Mouse (Mus musculus) lung, embryonic 16.5 days (tissue): ENCODE results near the gene Aunip. TPM values are rescaled to one million over a fixed set of nuclear protein-coding genes. Genes with fewer than 3 reads are reported as not detected.
"Not testable (repeated sequence)": the region's sequence is repeated elsewhere in the genome, so short reads cannot be mapped to it uniquely, and the experiment has no call there.

ENCODE experiments used
- ATAC-seq: fragments of 200-750 bp; cut with Nextera tagmentation; 2 replicates; pipeline ENCODE4 v1.8.0; 2017; ENCODE audit warnings: low read depth, mild to moderate bottlenecking, moderate library complexity
- H3K27ac ChIP-seq: fragments of 300-500 bp; sonication (generic); 2 replicates; pipeline ENCODE4 v1.5.1; 2014; ENCODE audit warnings: mild to moderate bottlenecking, control low read depth, low read length
- H3K27me3 ChIP-seq: fragments of 300-500 bp; sonication (generic); 2 replicates; pipeline ENCODE4 v1.6.1; 2014; ENCODE audit warnings: low read depth, low read length, mixed read lengths; ENCODE audit not compliant: control insufficient read depth, insufficient read depth
- H3K36me3 ChIP-seq: fragments of 300-500 bp; sonication (generic); 2 replicates; pipeline ENCODE4 v1.6.1; 2014; ENCODE audit warnings: low read length; ENCODE audit not compliant: control insufficient read depth, insufficient read depth
- H3K4me1 ChIP-seq: fragments of 300-500 bp; sonication (generic); replicated peaks from 2 replicates; pipeline ENCODE4 v1.6.1; 2014; ENCODE audit warnings: low read length, mixed read lengths; ENCODE audit not compliant: control insufficient read depth, insufficient read depth
- H3K4me2 ChIP-seq: fragments of 300-500 bp; sonication (generic); 2 replicates; pipeline ENCODE4 v1.6.1; 2014; ENCODE audit warnings: low read depth, low read length, control low read depth
- H3K4me3 ChIP-seq: fragments of 300-500 bp; sonication (generic); 2 replicates; pipeline ENCODE4 v1.5.1; 2014; ENCODE audit warnings: mild to moderate bottlenecking, low read length, control low read depth
- H3K9ac ChIP-seq: fragments of 300-500 bp; sonication (generic); 2 replicates; pipeline ENCODE4 v1.6.1; 2014; ENCODE audit warnings: low read length, control low read depth
- H3K9me3 ChIP-seq: fragments of 300-500 bp; sonication (generic); 2 replicates; pipeline ENCODE4 v1.6.1; 2016; ENCODE audit warnings: low read length; ENCODE audit not compliant: control insufficient read depth
- WGBS: fragments of 180-500 bp; shearing (Covaris S2); extraction: QIAGEN DNeasy Blood & Tissue Kit; methylation state at CpG from one replicate; pipeline ENCODE4 v1.1.7; 2014; 5-methylcytosine and 5-hydroxymethylcytosine counted together
- polyA plus RNA-seq: library from polyadenylated mRNA; unstranded; fragments of >200 nt; fragmentation: Nextera tagmentation; extraction: Ambion mirVana; gene quantifications from 2 replicates; pipeline ENCODE4 v1.2.1, GENCODE M21; 2015

Gene Aunip
- polyA plus RNA-seq, 1 experiment from 2014 or later: 14.5 TPM

- WGBS: 70% methylated on average over 8 of the region's 8 CpGs
- Histone ChIP-seq H3K4me2 (no peak overlapping the region), H3K27me3 (no peaks in the 10 kb centered on the region; the same call in 1 of the 2 replicates), H3K4me1 (0 out of 2 replicates have a peak, but pooled peaks cover 2% of the 10 kb centered on the region), H3K9ac (no peak overlapping the region), H3K9me3 (no peaks in the 10 kb centered on the region), H3K4me3 (no peak overlapping the region), H3K27ac (no peak overlapping the region), H3K36me3 (no peaks in the 10 kb centered on the region)
- no peak for ATAC-seq
Measured at GRCm38 (mm10) chr4:134482442-134482841, 28.4 kb upstream of the Aunip start.

GRCm38 (mm10) chr4:134483078-134483688 is 27.6 kb upstream of the Aunip start:
- Histone ChIP-seq H3K9me3 (no peaks in the 10 kb centered on the region), H3K4me1 (peaks cover 3% of the 10 kb centered on the region; the same call in 1 of the 2 replicates), H3K27ac (no peak overlapping the region), H3K4me2 (no peak overlapping the region), H3K9ac (no peak overlapping the region), H3K27me3 (no peaks in the 10 kb centered on the region; the same call in 1 of the 2 replicates), H3K4me3 (no peak overlapping the region), H3K36me3 (no peaks in the 10 kb centered on the region)
- WGBS: 61% methylated on average over 6 of the region's 6 CpGs
- ATAC-seq: no peak

DNA sequence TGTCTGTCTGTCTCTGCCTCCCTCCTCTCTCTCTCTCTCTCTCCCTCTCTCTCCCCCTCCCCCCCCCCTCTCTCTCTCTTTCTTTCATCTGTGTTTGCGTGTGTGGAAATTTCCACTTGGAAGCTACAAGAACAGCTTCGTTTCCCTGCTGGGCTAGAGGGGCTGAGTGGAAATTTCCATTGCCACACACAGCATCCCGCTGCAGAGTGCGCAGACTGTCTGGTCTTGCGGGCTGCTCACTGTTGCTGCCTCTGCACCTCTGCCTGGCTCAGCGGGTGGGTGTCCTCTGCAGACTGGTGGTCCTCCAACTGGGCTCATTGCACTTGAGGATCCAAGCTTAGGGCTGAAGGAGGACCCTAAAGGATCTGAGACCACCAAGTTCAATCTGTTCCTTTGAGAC is 27.1 kb upstream of the Aunip start:
- 44% methylated on average over 6 of the region's 6 CpGs for WGBS
- ATAC-seq: no peak
- no peaks in the 10 kb centered on the region for H3K9me3 ChIP-seq
- H3K36me3 ChIP-seq: no peaks in the 10 kb centered on the region
- H3K4me1 ChIP-seq: peaks cover 3% of the 10 kb centered on the region; the same call in 1 of the 2 replicates
- no peaks in the 10 kb centered on the region; the same call in 1 of the 2 replicates for H3K27me3 ChIP-seq
- no peak overlapping the region for H3K27ac ChIP-seq
- H3K4me3 ChIP-seq: no peak overlapping the region
- no peak overlapping the region for H3K4me2 ChIP-seq
- H3K9ac ChIP-seq: no peak overlapping the region

- no peak overlapping the region for H3K4me2 ChIP-seq
- no peaks in the 10 kb centered on the region for H3K36me3 ChIP-seq
- no peaks in the 10 kb centered on the region for H3K9me3 ChIP-seq
- no peak overlapping the region for H3K4me3 ChIP-seq
- no peak overlapping the region for H3K9ac ChIP-seq
- 76% methylated on average over 10 of the region's 10 CpGs for WGBS
- no peak for ATAC-seq
- no peaks in the 10 kb centered on the region; the same call in 1 of the 2 replicates for H3K27me3 ChIP-seq
- H3K4me1 ChIP-seq: peaks cover 3% of the 10 kb centered on the region; the same call in 1 of the 2 replicates
- no peak overlapping the region for H3K27ac ChIP-seq
Measured at GRCm38 (mm10) chr4:134484231-134484630, 26.6 kb upstream of the Aunip start.

DNA sequence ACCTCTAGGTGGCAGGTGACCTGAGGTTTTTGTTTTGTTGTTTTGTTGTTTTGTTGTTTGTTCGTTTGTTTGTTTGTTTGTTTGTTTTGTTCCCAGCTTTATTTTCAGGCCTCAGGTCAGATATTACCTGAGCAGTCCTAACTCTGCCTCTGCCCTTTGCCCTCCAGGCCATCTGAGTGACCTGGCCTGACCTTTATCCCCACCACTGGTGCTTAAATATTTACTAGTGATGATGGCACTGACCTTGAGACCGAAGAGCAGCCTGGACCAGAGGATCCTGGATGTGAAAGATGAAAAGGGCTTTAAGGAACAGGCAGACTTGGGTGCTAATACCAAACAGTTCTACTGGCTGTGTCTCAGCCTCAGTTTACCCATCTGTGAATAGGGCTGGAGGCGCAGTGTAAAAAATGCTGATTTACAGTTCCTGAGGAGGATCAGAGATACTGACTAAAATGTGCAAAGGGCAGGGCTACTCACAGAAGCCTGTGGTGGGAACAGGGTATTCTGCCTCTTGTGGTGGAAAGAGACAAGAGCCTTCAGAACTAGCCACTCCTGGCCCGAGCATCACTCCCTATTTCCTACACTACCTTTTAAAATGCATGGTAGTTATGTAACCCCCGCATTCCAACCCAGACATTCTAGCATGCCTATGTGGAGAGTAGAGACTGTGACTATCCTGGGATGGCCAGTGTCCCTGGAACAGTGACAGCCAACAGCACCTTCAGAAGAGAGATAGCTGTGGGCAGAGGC is 25.5 kb upstream of the Aunip start:
- Histone ChIP-seq H3K9me3 (no peaks in the 10 kb centered on the region), H3K4me1 (peaks cover 3% of the 10 kb centered on the region; the same call in 1 of the 2 replicates), H3K36me3 (no peaks in the 10 kb centered on the region), H3K4me3 (no peak overlapping the region), H3K27ac (no peak overlapping the region), H3K9ac (no peak overlapping the region), H3K4me2 (no peak overlapping the region), H3K27me3 (no peaks in the 10 kb centered on the region; the same call in 1 of the 2 replicates)
- no peak for ATAC-seq
- 76% methylated on average over 5 of the region's 5 CpGs for WGBS

DNA sequence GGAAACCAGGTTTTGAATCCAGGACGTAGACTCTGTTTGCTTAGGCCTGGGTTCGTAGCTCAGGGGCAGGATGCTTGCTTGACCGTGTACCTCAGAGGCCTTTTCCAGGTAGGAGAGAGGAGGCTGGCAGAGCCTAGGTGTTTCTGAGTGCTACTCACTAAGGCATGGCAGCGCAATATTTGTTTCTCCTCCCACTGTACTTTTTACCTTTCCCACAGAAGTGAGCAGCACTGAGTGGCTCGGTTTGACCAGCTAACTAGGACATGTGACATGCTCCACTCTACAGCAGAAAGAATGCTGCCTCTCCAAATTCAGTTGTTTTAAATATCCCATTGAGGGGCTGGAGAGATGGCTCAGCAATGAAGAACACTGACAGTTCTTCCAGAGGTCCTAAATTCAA is 22.6 kb upstream of the Aunip start:
- H3K4me2 ChIP-seq: no peak overlapping the region
- peak; percentile 72 for ATAC-seq

DNA sequence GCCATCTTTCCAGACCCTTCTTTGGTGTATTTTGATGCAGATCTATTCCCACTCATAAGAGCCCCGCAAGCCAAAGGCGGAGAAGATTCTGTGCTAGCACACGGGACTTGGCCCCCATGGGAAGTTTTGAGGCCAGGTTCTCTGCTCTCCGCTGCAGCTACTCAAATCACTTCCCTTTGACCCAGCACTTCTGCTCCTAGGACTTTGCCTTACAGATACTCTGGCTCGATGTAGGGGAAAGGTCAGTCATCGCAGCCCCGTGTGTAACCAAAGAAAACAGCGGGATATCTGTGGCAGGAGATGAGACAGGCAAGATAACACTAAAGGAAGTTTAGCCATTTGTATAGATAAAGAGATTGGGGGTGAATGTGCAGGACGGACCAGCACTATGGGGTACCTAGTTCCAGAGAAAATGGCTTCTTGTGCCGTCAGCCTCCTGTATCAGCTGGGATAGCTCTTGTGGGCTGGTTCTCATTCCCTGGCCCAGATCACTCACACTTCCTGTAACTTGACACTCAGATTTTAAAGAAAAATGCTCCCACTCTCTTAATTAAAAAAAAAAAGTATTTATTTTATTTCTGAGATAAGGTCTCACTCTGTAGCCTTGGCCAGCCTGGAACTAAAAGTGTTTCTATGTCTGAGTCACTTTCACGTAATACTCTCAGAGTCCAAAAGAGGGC is 20.7 kb upstream of the Aunip start:
- no peak overlapping the region for H3K27ac ChIP-seq
- H3K27me3 ChIP-seq: no peaks in the 10 kb centered on the region
- H3K9ac ChIP-seq: no peak overlapping the region
- peaks cover 9% of the 10 kb centered on the region for H3K4me1 ChIP-seq
- no peak overlapping the region for H3K4me3 ChIP-seq
- no peak overlapping the region for H3K4me2 ChIP-seq
- H3K9me3 ChIP-seq: no peaks in the 10 kb centered on the region
- no peaks in the 10 kb centered on the region for H3K36me3 ChIP-seq
- 64% methylated on average over 11 of the region's 11 CpGs for WGBS
- ATAC-seq: no peak

More for the DNA sequence above, 22.6 kb upstream of the Aunip start:
- H3K9me3 ChIP-seq: no peaks in the 10 kb centered on the region
- H3K27me3 ChIP-seq: no peaks in the 10 kb centered on the region
- peaks cover 3% of the 10 kb centered on the region; the same call in 1 of the 2 replicates for H3K4me1 ChIP-seq
- H3K4me3 ChIP-seq: no peak overlapping the region
- no peak overlapping the region for H3K9ac ChIP-seq
- H3K36me3 ChIP-seq: no peaks in the 10 kb centered on the region
- 61% methylated on average over 5 of the region's 5 CpGs for WGBS
- H3K27ac ChIP-seq: no peak overlapping the region

DNA sequence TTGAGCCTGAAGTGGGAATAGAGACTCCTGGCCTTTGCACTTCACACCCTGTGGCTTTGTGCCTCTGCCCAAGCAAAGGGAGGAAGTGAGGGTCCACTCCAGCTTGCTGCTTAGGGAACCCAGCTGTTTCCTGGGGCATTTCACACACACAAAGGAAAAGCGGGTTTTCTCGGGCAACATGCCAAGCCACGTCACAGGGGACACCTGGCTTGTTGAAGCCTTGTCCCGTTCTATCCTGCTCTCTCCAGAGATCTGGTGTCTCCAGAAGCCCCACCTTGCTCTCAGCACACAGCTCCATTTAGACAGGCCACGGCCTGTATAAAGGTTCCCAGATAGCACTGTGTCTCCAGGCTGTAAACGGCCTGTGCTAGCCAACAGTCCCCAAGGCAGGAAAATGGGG is 19.1 kb upstream of the Aunip start:
- Histone ChIP-seq H3K9me3 (no peaks in the 10 kb centered on the region), H3K36me3 (no peaks in the 10 kb centered on the region), H3K4me1 (peaks cover 18% of the 10 kb centered on the region), H3K27ac (no peak overlapping the region), H3K4me2 (no peak overlapping the region), H3K27me3 (no peaks in the 10 kb centered on the region), H3K4me3 (no peak overlapping the region), H3K9ac (no peak overlapping the region)
- no peak for ATAC-seq
- whole genome bisulfite sequencing: 39% methylated on average over 6 of the region's 6 CpGs

- peaks cover 25% of the 10 kb centered on the region for H3K4me1 ChIP-seq
- H3K36me3 ChIP-seq, H3K9me3 ChIP-seq, ATAC-seq, H3K27ac ChIP-seq, H3K9ac ChIP-seq, H3K27me3 ChIP-seq, H3K4me3 ChIP-seq, H3K4me2 ChIP-seq: not testable (repeated sequence)
- 93% methylated on average over 6 of the region's 6 CpGs for WGBS
Measured at GRCm38 (mm10) chr4:134494161-134494560, 16.6 kb upstream of the Aunip start.
